Mouse (Mus musculus): ENCODE results near the gene Tnp1. TPM values are rescaled to one million over a fixed set of nuclear protein-coding genes. Genes with fewer than 3 reads are reported as not detected.

Gene Tnp1
- polyA plus RNA-seq (2012; rRNA removed; ENCODE audit: low replicate concordance) = not detected in 2 replicates

GRCm38 (mm10) chr1:73015731-73016130 is at the start of gene Tnp1:
Tnp1 (minus strand) TSS chr1:73015909.

Other genes starting within 250 kb of the Tnp1 start
- gene Igfbp2, start 191.4 kb downstream of the Tnp1 start, polyA plus RNA-seq (2012; rRNA removed; ENCODE audit: low replicate concordance) = 5.7 and 25.8 TPM in 2 replicates
- 5.3 and 7.9 TPM in 2 replicates for gene Igfbp5, start 141.0 kb downstream of the Tnp1 start, polyA plus RNA-seq (2012; rRNA removed; ENCODE audit: low replicate concordance)

Data from duodenum, adult 2 months (tissue).